Mouse (Mus musculus) hindbrain, postnatal 0 days (tissue): ENCODE results near the gene Tcn2. TPM values are rescaled to one million over a fixed set of nuclear protein-coding genes. Genes with fewer than 3 reads are reported as not detected.

Experiments used
- ATAC-seq: fragments of 200-750 bp; cut with Nextera tagmentation; 2 replicates; pipeline ENCODE4 v1.8.0; 2017; ENCODE audit warnings: mild to moderate bottlenecking, moderate TSS enrichment, moderate library complexity
- DNase-seq: peaks from one replicate; pipeline ENCODE4 v3.0.0-alpha.2; 2015; ENCODE audit warnings: low spot score
- H3K27ac ChIP-seq: fragments of 300-500 bp; sonication (generic); 2 replicates; pipeline ENCODE4 v1.5.1; 2014; ENCODE audit warnings: mild to moderate bottlenecking
- H3K27me3 ChIP-seq: fragments of 300-500 bp; sonication (generic); 2 replicates; pipeline ENCODE4 v1.6.1; 2014; ENCODE audit warnings: low read length, mixed read lengths; ENCODE audit not compliant: insufficient read depth
- H3K36me3 ChIP-seq: fragments of 300-500 bp; sonication (generic); 2 replicates; pipeline ENCODE4 v1.6.1; 2014; ENCODE audit warnings: low read length, mixed read lengths; ENCODE audit not compliant: insufficient read depth
- H3K4me1 ChIP-seq: fragments of 300-500 bp; sonication (generic); 2 replicates; pipeline ENCODE4 v1.6.1; 2014; ENCODE audit warnings: antibody characterized with exemption, low read length, mixed read lengths; ENCODE audit not compliant: insufficient read depth
- H3K4me2 ChIP-seq: fragments of 300-500 bp; sonication (generic); 2 replicates; pipeline ENCODE4 v1.6.1; 2014; ENCODE audit warnings: low read depth, mild to moderate bottlenecking, low read length, moderate library complexity, mixed read lengths
- H3K4me3 ChIP-seq: fragments of 300-500 bp; sonication (generic); 2 replicates; pipeline ENCODE4 v1.5.1; 2014; ENCODE audit warnings: low read length
- H3K9ac ChIP-seq: fragments of 300-500 bp; sonication (generic); replicated peaks from 2 replicates; pipeline ENCODE4 v1.6.1; 2014; ENCODE audit warnings: mild to moderate bottlenecking, low read length, moderate library complexity, mixed read lengths
- H3K9me3 ChIP-seq: fragments of 300-500 bp; sonication (generic); 2 replicates; pipeline ENCODE4 v1.6.1; 2016; ENCODE audit warnings: low read length, mixed read lengths
- CTCF ChIP-seq: IDR thresholded peaks from 2 replicates; pipeline ENCODE4 v1.5.1; 2016; ENCODE audit warnings: antibody characterized with exemption, control low read depth, low read depth
- WGBS: fragments of 180-500 bp; shearing (Covaris S2); extraction: QIAGEN DNeasy Blood & Tissue Kit; methylation state at CpG from one replicate; pipeline ENCODE4 v1.1.7; 2014; 5-methylcytosine and 5-hydroxymethylcytosine counted together
- polyA plus RNA-seq: library from polyadenylated mRNA; unstranded; fragments of >200 nt; fragmentation: Nextera tagmentation; extraction: Ambion mirVana; gene quantifications from 2 replicates; pipeline ENCODE4 v1.2.1, GENCODE M21; 2015
- total RNA-seq: library from RNA; depleted of rRNA; stranded (reverse); fragments of >200 nt; gene quantifications from 2 replicates; pipeline ENCODE4 v1.2.3, GENCODE M21; 2014

Gene Tcn2
- total and polyA plus RNA-seq, 2 experiments from 2014 or later, result 29.3 to 39.4 TPM

- Histone ChIP-seq H3K9ac (no peak overlapping the region), H3K36me3 (peaks cover 7% of the 10 kb centered on the region; the same call in 1 of the 2 replicates), H3K9me3 (no peaks in the 10 kb centered on the region), H3K4me2 (no peak overlapping the region), H3K4me3 (no peak overlapping the region), H3K27me3 (no peaks in the 10 kb centered on the region), H3K27ac (no peak overlapping the region), H3K4me1 (0 out of 2 replicates have a peak, but pooled peaks cover 9% of the 10 kb centered on the region)
- ATAC-seq (no peak), DNase-seq (no peak)
- 83% methylated on average over 1 of the region's 1 CpGs for WGBS
- no peak for TF ChIP-seq CTCF
Observed at GRCm38 (mm10) chr11:3895933-3896332, 36.0 kb downstream of the Tcn2 start.

GRCm38 (mm10) chr11:3895458-3895857 is 36.5 kb downstream of the Tcn2 start:
- Histone ChIP-seq H3K4me2 (peak overlapping the region; percentile 87), H3K9ac (peak overlapping the region; percentile 52), H3K27me3 (no peaks in the 10 kb centered on the region), H3K4me1 (0 out of 2 replicates have a peak, but pooled peaks cover 9% of the 10 kb centered on the region), H3K9me3 (no peaks in the 10 kb centered on the region), H3K27ac (peak overlapping the region; percentile 77), H3K36me3 (peaks cover 7% of the 10 kb centered on the region; the same call in 1 of the 2 replicates), H3K4me3 (peak overlapping the region; percentile 46)
- DNase-seq, result no peak
- TF ChIP-seq CTCF, result no peak
- WGBS, result 3% methylated on average over 10 of the region's 10 CpGs
- no peak for ATAC-seq

GRCm38 (mm10) chr11:3894406-3895281 is 37.3 kb downstream of the Tcn2 start, which contains the start of the genes 4921536K21Rik and Dusp18:
TSS of gene 4921536K21Rik (minus strand) at chr11:3895098.
TSS of gene Dusp18 (plus strand) at chr11:3895240.
- Histone ChIP-seq H3K4me3 (peak within 1 kb of the TSS; percentile 46), H3K36me3 (peaks cover 7% of the 10 kb centered on the region; the same call in 1 of the 2 replicates), H3K4me2 (peak within 1 kb of the TSS; percentile 87), H3K27ac (peak within 1 kb of the TSS; percentile 77), H3K27me3 (no peaks in the 10 kb centered on the region), H3K4me1 (0 out of 2 replicates have a peak, but pooled peaks cover 9% of the 10 kb centered on the region), H3K9me3 (no peaks in the 10 kb centered on the region), H3K9ac (peak within 1 kb of the TSS; percentile 52)
- ATAC-seq, result peak; percentile 98
- no peak for TF ChIP-seq CTCF
- WGBS, result 1% methylated on average over 46 of the region's 46 CpGs
- peak; percentile 96 for DNase-seq

- DNase-seq (no peak), ATAC-seq (no peak)
- Histone ChIP-seq H3K4me3 (peak overlapping the region; percentile 46; the same call in 1 of the 2 replicates), H3K36me3 (peaks cover 7% of the 10 kb centered on the region; the same call in 1 of the 2 replicates), H3K4me1 (0 out of 2 replicates have a peak, but pooled peaks cover 9% of the 10 kb centered on the region), H3K27me3 (no peaks in the 10 kb centered on the region), H3K27ac (no peak overlapping the region), H3K4me2 (peak overlapping the region; percentile 87; the same call in 1 of the 2 replicates), H3K9me3 (no peaks in the 10 kb centered on the region), H3K9ac (0 out of 2 replicates have a peak overlapping the region, but pooled peaks have one; percentile 52)
- WGBS, result 74% methylated on average over 6 of the region's 6 CpGs
- no peak for TF ChIP-seq CTCF
Observed at GRCm38 (mm10) chr11:3893970-3894369, 38.0 kb downstream of the Tcn2 start.

GRCm38 (mm10) chr11:3887331-3887730 is 44.6 kb downstream of the Tcn2 start:
- H3K9me3 ChIP-seq, result no peaks in the 10 kb centered on the region
- H3K4me1 ChIP-seq, result no peaks in the 10 kb centered on the region
- no peak for TF ChIP-seq CTCF
- no peak overlapping the region for H3K4me3 ChIP-seq
- no peaks in the 10 kb centered on the region for H3K27me3 ChIP-seq
- no peak overlapping the region for H3K9ac ChIP-seq
- peak; percentile 27 for DNase-seq
- WGBS, result 69% methylated on average over 5 of the region's 5 CpGs
- H3K36me3 ChIP-seq, result no peaks in the 10 kb centered on the region
- no peak overlapping the region for H3K27ac ChIP-seq
- no peak for ATAC-seq
- H3K4me2 ChIP-seq, result no peak overlapping the region

GRCm38 (mm10) chr11:3883711-3884110 is 48.2 kb downstream of the Tcn2 start:
- Histone ChIP-seq H3K4me2 (no peak overlapping the region), H3K9me3 (no peaks in the 10 kb centered on the region), H3K9ac (no peak overlapping the region), H3K27me3 (no peaks in the 10 kb centered on the region), H3K4me3 (no peak overlapping the region), H3K4me1 (no peaks in the 10 kb centered on the region), H3K27ac (no peak overlapping the region), H3K36me3 (no peaks in the 10 kb centered on the region)
- no peak for DNase-seq
- TF ChIP-seq CTCF, result no peak
- no peak for ATAC-seq
- 91% methylated on average over 3 of the region's 3 CpGs for WGBS

- Histone ChIP-seq H3K27ac (no peak overlapping the region), H3K27me3 (no peaks in the 10 kb centered on the region), H3K4me2 (no peak overlapping the region), H3K9ac (no peak overlapping the region), H3K9me3 (no peaks in the 10 kb centered on the region), H3K4me1 (no peaks in the 10 kb centered on the region), H3K4me3 (no peak overlapping the region), H3K36me3 (no peaks in the 10 kb centered on the region)
- DNase-seq (peak; percentile 84), ATAC-seq (no peak)
- 42% methylated on average over 2 of the region's 2 CpGs for WGBS
- TF ChIP-seq CTCF, result peak; percentile 83
Observed at GRCm38 (mm10) chr11:3879836-3880235, 52.1 kb downstream of the Tcn2 start.
